Mouse (Mus musculus) cerebellum, postnatal 25 days (tissue): ENCODE measurements around the gene Mapk14.
A peak's percentile ranks its signal among the peaks of the same experiment; 100 is the strongest.
"Not testable (repeated sequence)": the region's sequence is repeated elsewhere in the genome, so short reads cannot be mapped to it uniquely, and the experiment has no call there.

ENCODE experiments used
- DNase-seq, 2 experiments: peaks; one replicate each; pipeline ENCODE4 v3.0.0; 2021; ENCODE audit warnings: mixed read lengths in 2 of 2

Mapk14 gene

GRCm38 (mm10) chr17:28743916-28744315 is 52.8 kb downstream of the Mapk14 start:
- no peak for DNase-seq

GRCm38 (mm10) chr17:28745773-28746172 is 54.6 kb downstream of the Mapk14 start:
- DNase-seq: no peak

GRCm38 (mm10) chr17:28748001-28748400 is 56.9 kb downstream of the Mapk14 start:
- DNase-seq: no peak

GRCm38 (mm10) chr17:28750580-28750979 is 59.5 kb downstream of the Mapk14 start:
- no peak for DNase-seq

- no peak for DNase-seq
These were observed 65.3 kb downstream of the Mapk14 start for GRCm38 (mm10) chr17:28756447-28756846.

- DNase-seq: no peak
These were observed 66.3 kb downstream of the Mapk14 start for GRCm38 (mm10) chr17:28757470-28757869.

- no peak for DNase-seq
These were observed 69.7 kb downstream of the Mapk14 start for GRCm38 (mm10) chr17:28760736-28761312.

GRCm38 (mm10) chr17:28761871-28762270 is 70.7 kb downstream of the Mapk14 start:
- DNase-seq: peak; percentile 86 to 90

- no peak for DNase-seq
These were observed 75.1 kb downstream of the Mapk14 start for GRCm38 (mm10) chr17:28766203-28766602.

- DNase-seq: no peak
These were observed 75.8 kb downstream of the Mapk14 start for GRCm38 (mm10) chr17:28766781-28767515.

GRCm38 (mm10) chr17:28769121-28769874 is 78.2 kb downstream of the Mapk14 start, which contains the start of gene Mapk13:
Mapk13 (plus strand) TSS chr17:28769297.
- DNase-seq: peak in 1 of 2 experiments; percentile 40

GRCm38 (mm10) chr17:28769875-28770421 is 78.8 kb downstream of the Mapk14 start:
- DNase-seq: peak; percentile 37 to 54

- no peak for DNase-seq
These were observed 80.2 kb downstream of the Mapk14 start for GRCm38 (mm10) chr17:28771289-28771688.

- not testable (repeated sequence) for DNase-seq
These were observed 83.2 kb downstream of the Mapk14 start for GRCm38 (mm10) chr17:28774303-28774702.

GRCm38 (mm10) chr17:28775161-28775560 is 84.0 kb downstream of the Mapk14 start:
- DNase-seq: no peak

GRCm38 (mm10) chr17:28776817-28777216 is 85.7 kb downstream of the Mapk14 start:
- peak in 1 of 2 experiments; percentile 48 for DNase-seq

- peak; percentile 94 to 96 for DNase-seq
These were observed 86.3 kb downstream of the Mapk14 start for GRCm38 (mm10) chr17:28777231-28778005.

- no peak for DNase-seq
These were observed 88.6 kb downstream of the Mapk14 start for GRCm38 (mm10) chr17:28779735-28780134.

- DNase-seq: no peak
These were observed 89.7 kb downstream of the Mapk14 start for GRCm38 (mm10) chr17:28780836-28781235.

GRCm38 (mm10) chr17:28781290-28782045 is 90.3 kb downstream of the Mapk14 start:
- no peak for DNase-seq

- DNase-seq: no peak
These were observed 93.9 kb downstream of the Mapk14 start for GRCm38 (mm10) chr17:28785036-28785435.

GRCm38 (mm10) chr17:28787507-28787906 is 96.4 kb downstream of the Mapk14 start:
- DNase-seq: no peak
